Mouse (Mus musculus) stomach, embryonic 14.5 days (tissue): ENCODE measurements around the gene Stard3. TPM values are rescaled to one million over a fixed set of nuclear protein-coding genes. Genes with fewer than 3 reads are reported as not detected.
"Not testable (repeated sequence)": the region's sequence is repeated elsewhere in the genome, so short reads cannot be mapped to it uniquely, and the experiment has no call there.

ENCODE experiments used
- ATAC-seq: fragments of 200-750 bp; cut with Nextera tagmentation; 2 replicates; pipeline ENCODE4 v1.8.0; 2017; ENCODE audit warnings: low read depth, moderate TSS enrichment; ENCODE audit not compliant: insufficient number of reproducible peaks, insufficient read depth, low FRiP score
- H3K27ac ChIP-seq: fragments of 300-500 bp; sonication (generic); 2 replicates; pipeline ENCODE4 v1.5.1; 2014; ENCODE audit warnings: mild to moderate bottlenecking, low read length, moderate library complexity, mixed read lengths
- H3K27me3 ChIP-seq: fragments of 300-500 bp; sonication (generic); 2 replicates; pipeline ENCODE4 v1.6.1; 2014; ENCODE audit warnings: low read length, control low read depth, mixed read lengths; ENCODE audit not compliant: control insufficient read depth, insufficient read depth
- H3K36me3 ChIP-seq: fragments of 300-500 bp; sonication (generic); 2 replicates; pipeline ENCODE4 v1.6.1; 2014; ENCODE audit warnings: mild to moderate bottlenecking, control low read depth, low read length, moderate library complexity, mixed read lengths; ENCODE audit not compliant: control insufficient read depth, insufficient read depth
- H3K4me1 ChIP-seq: fragments of 300-500 bp; sonication (generic); 2 replicates; pipeline ENCODE4 v1.6.1; 2014; ENCODE audit warnings: low read length, control low read depth, mixed read lengths; ENCODE audit not compliant: control insufficient read depth, insufficient read depth
- H3K4me2 ChIP-seq: fragments of 300-500 bp; sonication (generic); replicated peaks from 2 replicates; pipeline ENCODE4 v1.6.1; 2014; ENCODE audit warnings: low read depth, low read length, control low read depth
- H3K4me3 ChIP-seq: fragments of 300-500 bp; sonication (generic); 2 replicates; pipeline ENCODE4 v1.5.1; 2014; ENCODE audit warnings: low read depth, low read length, control low read depth
- H3K9ac ChIP-seq: fragments of 300-500 bp; sonication (generic); replicated peaks from 2 replicates; pipeline ENCODE4 v1.6.1; 2014; ENCODE audit warnings: low read depth, mild to moderate bottlenecking, control low read depth, low read length, moderate library complexity, mixed read lengths
- H3K9me3 ChIP-seq: fragments of 300-500 bp; sonication (generic); 2 replicates; pipeline ENCODE4 v1.6.1; 2016; ENCODE audit warnings: low read depth, low read length, control low read depth; ENCODE audit not compliant: control insufficient read depth
- WGBS: fragments of 180-500 bp; shearing (Covaris S2); extraction: QIAGEN DNeasy Blood & Tissue Kit; methylation state at CpG from one replicate; pipeline ENCODE4 v1.1.7; 2014; 5-methylcytosine and 5-hydroxymethylcytosine counted together
- polyA plus RNA-seq: library from polyadenylated mRNA; unstranded; fragments of >200 nt; fragmentation: Nextera tagmentation; extraction: Ambion mirVana; gene quantifications from 2 replicates; pipeline ENCODE4 v1.2.1, GENCODE M21; 2014

Gene Stard3
- polyA plus RNA-seq, 1 experiment from 2014 or later: 43.7 TPM

DNA sequence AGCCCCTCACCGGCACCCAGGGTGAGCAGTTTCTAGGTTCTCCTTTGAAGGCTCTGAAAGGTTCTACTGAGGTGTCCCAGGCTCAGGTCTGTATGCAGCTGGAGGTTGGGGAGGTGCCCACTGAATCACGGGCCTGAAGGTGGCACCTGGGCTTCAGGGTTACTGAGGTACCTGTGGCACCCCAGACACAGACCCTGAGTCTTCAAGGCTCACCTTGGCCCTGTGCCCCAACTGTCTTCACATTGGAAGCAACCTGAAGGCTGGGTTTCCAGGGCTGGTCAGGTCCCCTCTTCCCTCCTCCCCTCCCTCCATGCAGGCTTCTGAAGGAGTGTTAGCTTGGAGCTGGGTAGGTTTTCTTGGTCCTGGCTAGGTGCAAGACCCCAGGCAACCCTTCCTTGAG lies 23.5 kb downstream of the Stard3 start:
- H3K27me3 ChIP-seq: 0 out of 2 replicates have a peak, but pooled peaks cover 5% of the 10 kb centered on the region
- H3K36me3 ChIP-seq: peaks cover 38% of the 10 kb centered on the region
- ATAC-seq: no peak
- no peak overlapping the region for H3K27ac ChIP-seq
- no peaks in the 10 kb centered on the region for H3K4me1 ChIP-seq
- H3K9ac ChIP-seq: no peak overlapping the region
- no peak overlapping the region for H3K4me2 ChIP-seq
- WGBS: 97% methylated on average over 2 of the region's 2 CpGs
- no peak overlapping the region for H3K4me3 ChIP-seq
- no peaks in the 10 kb centered on the region for H3K9me3 ChIP-seq

GRCm38 (mm10) chr11:98382405-98382804 lies 24.2 kb downstream of the Stard3 start:
- not testable (repeated sequence) for H3K4me2 ChIP-seq, H3K9ac ChIP-seq, ATAC-seq, H3K9me3 ChIP-seq, H3K27me3 ChIP-seq, H3K4me1 ChIP-seq, H3K4me3 ChIP-seq, H3K27ac ChIP-seq
- 24% methylated on average over 2 of the region's 2 CpGs for WGBS
- H3K36me3 ChIP-seq: peaks cover 32% of the 10 kb centered on the region

DNA sequence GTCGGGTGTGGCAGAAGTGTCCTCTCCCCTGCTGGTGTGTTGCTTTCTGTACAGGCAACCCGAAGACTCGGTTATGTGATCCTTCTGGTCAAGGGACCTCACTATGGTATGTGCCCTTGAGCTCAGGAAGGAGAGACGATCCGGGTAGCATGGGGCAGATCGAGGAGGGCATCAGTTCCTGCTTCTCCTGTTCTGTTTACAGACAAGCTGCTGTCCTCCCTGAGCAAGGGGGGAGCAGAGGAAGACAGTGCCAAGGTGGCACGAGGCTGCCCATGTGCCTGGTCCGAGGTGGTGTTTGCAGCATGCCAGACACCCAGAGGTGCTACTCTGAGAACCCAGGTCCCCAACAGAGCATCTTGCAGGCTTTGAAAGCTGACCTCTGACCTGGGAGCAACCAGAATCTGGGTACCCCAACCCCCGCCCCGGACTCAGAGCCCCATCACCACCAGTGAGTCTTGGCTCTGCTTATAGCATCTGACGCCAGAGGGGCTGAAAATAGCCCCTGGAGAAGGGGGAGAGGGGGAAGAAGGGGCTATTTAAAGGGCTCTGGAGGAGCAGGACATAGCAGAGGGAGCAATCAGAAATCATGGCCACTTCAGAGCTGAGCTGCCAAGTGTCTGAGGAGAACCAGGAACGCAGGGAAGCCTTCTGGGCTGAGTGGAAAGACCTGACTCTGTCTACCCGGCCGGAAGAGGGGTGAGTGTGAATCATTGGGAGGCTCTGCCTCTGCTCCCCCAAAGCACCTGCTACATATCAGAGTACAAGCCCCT lies 25.3 kb downstream of the Stard3 start, which contains the start of gene Tcap:
TSS of gene Tcap (plus strand) at position 551 of the 770 bp plus-strand sequence.
- Histone ChIP-seq H3K9ac (no peak within 1 kb of the TSS), H3K27me3 (peaks cover 9% of the 10 kb centered on the region; the same call in 1 of the 2 replicates), H3K36me3 (peaks cover 23% of the 10 kb centered on the region), H3K9me3 (no peaks in the 10 kb centered on the region), H3K4me2 (no peak within 1 kb of the TSS), H3K4me1 (no peaks in the 10 kb centered on the region), H3K4me3 (no peak within 1 kb of the TSS), H3K27ac (no peak within 1 kb of the TSS)
- 62% methylated on average over 14 of the region's 14 CpGs for WGBS
- no peak for ATAC-seq

- 82% methylated on average over 20 of the region's 20 CpGs for WGBS
- Histone ChIP-seq H3K27me3 (peaks cover 9% of the 10 kb centered on the region; the same call in 1 of the 2 replicates), H3K27ac (no peak overlapping the region), H3K9ac (no peak overlapping the region), H3K36me3 (peaks cover 16% of the 10 kb centered on the region), H3K4me3 (no peak overlapping the region), H3K4me1 (no peaks in the 10 kb centered on the region), H3K4me2 (no peak overlapping the region), H3K9me3 (no peaks in the 10 kb centered on the region)
- no peak for ATAC-seq
These were observed 26.0 kb downstream of the Stard3 start for GRCm38 (mm10) chr11:98384216-98384615.

DNA sequence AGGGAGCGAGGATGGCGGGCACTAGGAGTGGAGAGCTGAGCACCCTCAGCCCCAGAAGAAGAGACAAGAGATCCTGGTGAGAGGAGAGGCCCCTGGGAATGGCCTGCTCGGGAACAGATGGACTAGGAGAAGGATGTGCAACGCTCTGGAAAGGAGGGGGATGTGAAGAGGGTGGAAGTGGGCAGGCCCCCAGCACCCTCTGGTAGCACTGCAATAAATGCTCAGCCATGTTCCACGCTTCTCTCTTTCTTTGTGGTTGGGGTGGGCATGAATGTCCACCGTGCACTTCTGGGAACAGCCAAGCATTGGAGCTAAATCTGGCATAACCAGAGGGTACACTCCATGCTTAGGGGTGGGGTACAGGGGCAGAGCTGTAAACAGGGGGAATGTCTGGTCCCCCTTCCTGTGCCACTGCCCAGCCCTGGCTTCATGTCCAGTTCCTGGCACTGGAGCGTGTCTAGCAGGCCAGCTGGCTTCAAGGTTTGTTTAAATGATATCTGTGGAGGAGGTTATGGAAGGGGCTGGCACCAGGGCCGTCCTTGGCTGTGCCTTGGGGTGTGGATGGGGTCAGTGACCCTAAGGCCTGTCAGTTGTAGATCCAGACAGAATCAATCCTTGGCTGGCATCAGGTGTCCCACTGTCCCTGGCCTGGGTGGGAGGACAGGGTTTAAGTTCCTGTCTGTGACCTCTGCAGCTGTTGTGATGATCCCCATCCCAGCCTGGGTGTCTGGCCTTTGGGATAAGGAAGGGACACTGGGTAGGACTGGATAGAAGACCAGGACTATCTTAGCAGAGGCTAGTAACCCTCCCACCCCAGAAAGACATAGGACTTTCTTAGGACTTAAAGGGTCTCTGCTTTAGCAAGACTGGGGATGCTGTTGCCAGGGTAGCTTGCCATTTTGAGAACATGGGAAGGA lies 26.8 kb downstream of the Stard3 start:
- peaks cover 9% of the 10 kb centered on the region; the same call in 1 of the 2 replicates for H3K27me3 ChIP-seq
- no peak overlapping the region for H3K4me3 ChIP-seq
- ATAC-seq: no peak
- H3K27ac ChIP-seq: no peak overlapping the region
- H3K4me2 ChIP-seq: no peak overlapping the region
- H3K4me1 ChIP-seq: no peaks in the 10 kb centered on the region
- WGBS: 64% methylated on average over 8 of the region's 8 CpGs
- H3K9me3 ChIP-seq: no peaks in the 10 kb centered on the region
- peaks cover 8% of the 10 kb centered on the region for H3K36me3 ChIP-seq
- H3K9ac ChIP-seq: no peak overlapping the region

GRCm38 (mm10) chr11:98385638-98386585 lies 27.7 kb downstream of the Stard3 start, which contains the start of gene Pnmt:
Gene Pnmt (plus strand): TSS chr11:98386450.
- ATAC-seq: no peak
- 48% methylated on average over 25 of the region's 25 CpGs for WGBS
- Histone ChIP-seq H3K4me2 (no peak within 1 kb of the TSS), H3K4me1 (no peaks in the 10 kb centered on the region), H3K27ac (no peak within 1 kb of the TSS), H3K9ac (no peak within 1 kb of the TSS), H3K4me3 (no peak within 1 kb of the TSS), H3K36me3 (peaks cover under 1% of the 10 kb centered on the region; the same call in 1 of the 2 replicates), H3K9me3 (no peaks in the 10 kb centered on the region), H3K27me3 (peaks cover 9% of the 10 kb centered on the region; the same call in 1 of the 2 replicates)

DNA sequence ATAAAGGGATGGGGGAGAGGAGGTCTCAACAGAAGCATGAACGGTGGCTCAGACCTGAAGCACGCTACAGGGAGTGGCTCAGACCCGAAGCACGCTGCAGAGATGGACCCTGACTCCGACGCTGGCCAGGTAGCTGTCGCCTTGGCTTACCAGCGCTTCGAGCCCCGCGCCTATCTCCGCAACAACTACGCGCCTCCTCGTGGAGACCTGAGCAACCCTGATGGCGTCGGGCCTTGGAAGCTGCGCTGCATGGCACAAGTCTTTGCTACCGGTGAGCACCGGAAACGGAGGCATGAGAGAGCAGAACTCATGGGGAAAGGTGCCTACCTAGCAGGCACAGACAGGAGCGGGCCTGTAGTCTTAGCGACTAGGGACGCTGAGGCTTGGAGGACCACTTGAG lies 28.4 kb downstream of the Stard3 start:
- H3K27ac ChIP-seq: no peak overlapping the region
- H3K4me2 ChIP-seq: no peak overlapping the region
- no peak overlapping the region for H3K4me3 ChIP-seq
- no peaks in the 10 kb centered on the region for H3K36me3 ChIP-seq
- no peaks in the 10 kb centered on the region for H3K9me3 ChIP-seq
- H3K27me3 ChIP-seq: peaks cover 9% of the 10 kb centered on the region; the same call in 1 of the 2 replicates
- no peaks in the 10 kb centered on the region for H3K4me1 ChIP-seq
- H3K9ac ChIP-seq: no peak overlapping the region
- WGBS: 7% methylated on average over 24 of the region's 24 CpGs
- no peak for ATAC-seq
